Mouse (Mus musculus): Measurements from ENCODE around the gene Fmnl1. TPM values are rescaled to one million over a fixed set of nuclear protein-coding genes. Genes with fewer than 3 reads are reported as not detected.
A peak's percentile ranks its signal among the peaks of the same experiment; 100 is the strongest.

Gene Fmnl1
- polyA plus RNA-seq, 1 experiment from 2014 or later, result 1.7 TPM

- no peak overlapping the region for H3K9ac ChIP-seq
- H3K4me2 ChIP-seq (replicated peaks), result no peak overlapping the region
- peaks cover 12% of the 10 kb centered on the region for H3K4me1 ChIP-seq
- ATAC-seq (ENCODE audit: low FRiP score, low read depth), result no peak
- H3K9me3 ChIP-seq, result 0 out of 2 replicates have a peak, but pooled peaks cover 3% of the 10 kb centered on the region
- H3K36me3 ChIP-seq, result no peaks in the 10 kb centered on the region
- H3K27me3 ChIP-seq (replicated peaks), result peaks cover 48% of the 10 kb centered on the region
- 27% methylated on average over 9 of the region's 9 CpGs for WGBS
- no peak overlapping the region for H3K4me3 ChIP-seq
- no peak overlapping the region for H3K27ac ChIP-seq
These were observed 2.1 kb upstream of the Fmnl1 start for GRCm38 (mm10) chr11:103168690-103169390.

- WGBS, result 84% methylated on average over 5 of the region's 5 CpGs
- H3K27ac ChIP-seq, result no peak overlapping the region
These were observed 1.2 kb upstream of the Fmnl1 start for GRCm38 (mm10) chr11:103169664-103170063.

GRCm38 (mm10) chr11:103170111-103170493, 805 bp upstream of the Fmnl1 start:
- Histone ChIP-seq H3K9ac (no peak overlapping the region), H3K4me1 (peaks cover 12% of the 10 kb centered on the region), H3K36me3 (no peaks in the 10 kb centered on the region), H3K27me3 (replicated peaks) (peaks cover 50% of the 10 kb centered on the region), H3K27ac (no peak overlapping the region), H3K4me3 (peak overlapping the region; percentile 59; the same call in 1 of the 2 replicates), H3K4me2 (replicated peaks) (peak overlapping the region; percentile 93), H3K9me3 (0 out of 2 replicates have a peak, but pooled peaks cover 3% of the 10 kb centered on the region)
- 55% methylated on average over 3 of the region's 3 CpGs for WGBS
- ATAC-seq (ENCODE audit: low FRiP score, low read depth), result no peak

More at GRCm38 (mm10) chr11:103169664-103170063, 1.2 kb upstream of the Fmnl1 start:
- Histone ChIP-seq H3K4me2 (replicated peaks) (no peak overlapping the region), H3K36me3 (no peaks in the 10 kb centered on the region), H3K4me3 (no peak overlapping the region), H3K27me3 (replicated peaks) (peaks cover 50% of the 10 kb centered on the region), H3K4me1 (peaks cover 12% of the 10 kb centered on the region), H3K9ac (no peak overlapping the region), H3K9me3 (0 out of 2 replicates have a peak, but pooled peaks cover 3% of the 10 kb centered on the region)
- ATAC-seq (ENCODE audit: low FRiP score, low read depth), result no peak

- ATAC-seq (ENCODE audit: low FRiP score, low read depth), result no peak
- Histone ChIP-seq H3K9ac (peak overlapping the region; percentile 65), H3K4me3 (peak overlapping the region; percentile 59), H3K4me2 (replicated peaks) (peak overlapping the region; percentile 93), H3K4me1 (peaks cover 12% of the 10 kb centered on the region), H3K9me3 (no peaks in the 10 kb centered on the region), H3K27me3 (replicated peaks) (peaks cover 50% of the 10 kb centered on the region), H3K36me3 (no peaks in the 10 kb centered on the region), H3K27ac (no peak overlapping the region)
- WGBS, result 4% methylated on average over 23 of the region's 23 CpGs
These were observed 346 bp downstream of the Fmnl1 start for GRCm38 (mm10) chr11:103171286-103171620.

- H3K9ac ChIP-seq, result no peak overlapping the region
- H3K4me3 ChIP-seq, result peak overlapping the region; percentile 59
- no peaks in the 10 kb centered on the region for H3K36me3 ChIP-seq
- no peak overlapping the region for H3K27ac ChIP-seq
- H3K9me3 ChIP-seq, result no peaks in the 10 kb centered on the region
- H3K4me2 ChIP-seq (replicated peaks), result peak overlapping the region; percentile 93
- H3K4me1 ChIP-seq, result peaks cover 12% of the 10 kb centered on the region
- no peak for ATAC-seq (ENCODE audit: low FRiP score, low read depth)
- peaks cover 50% of the 10 kb centered on the region for H3K27me3 ChIP-seq (replicated peaks)
- WGBS, result 51% methylated on average over 9 of the region's 9 CpGs
These were observed 940 bp downstream of the Fmnl1 start for GRCm38 (mm10) chr11:103171703-103172391.

- Histone ChIP-seq H3K27ac (no peak overlapping the region), H3K27me3 (replicated peaks) (peaks cover 50% of the 10 kb centered on the region), H3K9me3 (no peaks in the 10 kb centered on the region), H3K4me1 (peaks cover 12% of the 10 kb centered on the region), H3K36me3 (no peaks in the 10 kb centered on the region), H3K4me3 (no peak overlapping the region), H3K4me2 (replicated peaks) (no peak overlapping the region), H3K9ac (no peak overlapping the region)
- no peak for ATAC-seq (ENCODE audit: low FRiP score, low read depth)
- 66% methylated on average over 6 of the region's 6 CpGs for WGBS
These were observed 1.6 kb downstream of the Fmnl1 start for GRCm38 (mm10) chr11:103172392-103173040.

GRCm38 (mm10) chr11:103173041-103173770, 2.3 kb downstream of the Fmnl1 start:
- no peaks in the 10 kb centered on the region for H3K9me3 ChIP-seq
- H3K4me3 ChIP-seq, result no peak overlapping the region
- no peaks in the 10 kb centered on the region for H3K36me3 ChIP-seq
- peaks cover 50% of the 10 kb centered on the region for H3K27me3 ChIP-seq (replicated peaks)
- H3K9ac ChIP-seq, result no peak overlapping the region
- 84% methylated on average over 7 of the region's 7 CpGs for WGBS
- no peak overlapping the region for H3K27ac ChIP-seq
- no peak for ATAC-seq (ENCODE audit: low FRiP score, low read depth)
- no peak overlapping the region for H3K4me2 ChIP-seq (replicated peaks)
- H3K4me1 ChIP-seq, result peaks cover 12% of the 10 kb centered on the region

GRCm38 (mm10) chr11:103173771-103174344, 3.0 kb downstream of the Fmnl1 start:
- H3K4me1 ChIP-seq, result peaks cover 12% of the 10 kb centered on the region
- no peak overlapping the region for H3K9ac ChIP-seq
- H3K27ac ChIP-seq, result no peak overlapping the region
- 94% methylated on average over 11 of the region's 11 CpGs for WGBS
- no peaks in the 10 kb centered on the region for H3K36me3 ChIP-seq
- ATAC-seq (ENCODE audit: low FRiP score, low read depth), result no peak
- H3K27me3 ChIP-seq (replicated peaks), result peaks cover 50% of the 10 kb centered on the region
- no peak overlapping the region for H3K4me2 ChIP-seq (replicated peaks)
- H3K4me3 ChIP-seq, result no peak overlapping the region
- H3K9me3 ChIP-seq, result no peaks in the 10 kb centered on the region

GRCm38 (mm10) chr11:103174411-103174832, 3.5 kb downstream of the Fmnl1 start:
- Histone ChIP-seq H3K4me1 (peaks cover 12% of the 10 kb centered on the region), H3K4me2 (replicated peaks) (no peak overlapping the region), H3K9ac (no peak overlapping the region), H3K4me3 (no peak overlapping the region), H3K36me3 (no peaks in the 10 kb centered on the region), H3K27me3 (replicated peaks) (peaks cover 45% of the 10 kb centered on the region), H3K9me3 (no peaks in the 10 kb centered on the region), H3K27ac (no peak overlapping the region)
- ATAC-seq (ENCODE audit: low FRiP score, low read depth), result no peak
- 86% methylated on average over 5 of the region's 5 CpGs for WGBS

- no peak overlapping the region for H3K4me2 ChIP-seq (replicated peaks)
- H3K4me1 ChIP-seq, result peaks cover 12% of the 10 kb centered on the region
- H3K4me3 ChIP-seq, result no peak overlapping the region
- 57% methylated on average over 8 of the region's 8 CpGs for WGBS
- no peak overlapping the region for H3K9ac ChIP-seq
- ATAC-seq (ENCODE audit: low FRiP score, low read depth), result no peak
- no peak overlapping the region for H3K27ac ChIP-seq
- peaks cover 39% of the 10 kb centered on the region for H3K27me3 ChIP-seq (replicated peaks)
- no peaks in the 10 kb centered on the region for H3K36me3 ChIP-seq
- H3K9me3 ChIP-seq, result no peaks in the 10 kb centered on the region
These were observed 4.0 kb downstream of the Fmnl1 start for GRCm38 (mm10) chr11:103174891-103175391.

- peaks cover 36% of the 10 kb centered on the region for H3K27me3 ChIP-seq (replicated peaks)
- no peak for ATAC-seq (ENCODE audit: low FRiP score, low read depth)
- H3K4me2 ChIP-seq (replicated peaks), result no peak overlapping the region
- no peak overlapping the region for H3K27ac ChIP-seq
- 76% methylated on average over 14 of the region's 14 CpGs for WGBS
- peaks cover 6% of the 10 kb centered on the region; the same call in 1 of the 2 replicates for H3K4me1 ChIP-seq
- H3K9me3 ChIP-seq, result no peaks in the 10 kb centered on the region
- H3K4me3 ChIP-seq, result no peak overlapping the region
- H3K9ac ChIP-seq, result no peak overlapping the region
- no peaks in the 10 kb centered on the region for H3K36me3 ChIP-seq
These were observed 5.0 kb downstream of the Fmnl1 start for GRCm38 (mm10) chr11:103175688-103176442.
